Mouse (Mus musculus) kidney, adult 8-10 months (tissue): ENCODE measurements around the gene Tcf20.

Source experiments
- DNase-seq, 2 experiments: peaks; one replicate each; pipeline ENCODE4 v3.0.0; 2022

Tcf20 gene

GRCm38 (mm10) chr15:82956721-82957120 lies 31.0 kb downstream of the Tcf20 start:
- DNase-seq, result no peak

DNA sequence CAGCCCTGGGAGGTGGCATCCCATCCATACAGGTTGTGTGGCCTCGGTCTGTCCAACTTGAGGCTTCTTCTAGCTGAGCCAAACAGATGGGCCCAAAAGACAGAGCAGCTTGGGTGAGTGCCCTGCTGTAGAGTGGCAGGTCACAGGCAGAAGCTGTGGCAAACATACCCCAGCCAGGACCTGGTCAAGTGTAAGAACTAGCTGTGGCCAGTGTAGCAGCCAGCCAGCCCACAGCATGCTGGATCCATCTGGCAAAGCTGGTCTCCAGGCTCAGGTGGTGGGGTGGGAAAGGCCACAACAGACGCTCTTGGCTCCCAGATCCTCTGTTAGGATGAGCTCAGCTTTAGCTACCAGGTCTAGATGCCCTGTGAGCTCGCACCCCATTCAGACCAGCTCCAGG lies 31.4 kb downstream of the Tcf20 start:
- DNase-seq, result no peak

GRCm38 (mm10) chr15:82955286-82955685 lies 32.4 kb downstream of the Tcf20 start:
- no peak for DNase-seq

- DNase-seq, result no peak
Observed at GRCm38 (mm10) chr15:82954034-82954433, 33.6 kb downstream of the Tcf20 start.

GRCm38 (mm10) chr15:82953096-82953495 lies 34.6 kb downstream of the Tcf20 start:
- DNase-seq, result no peak

- DNase-seq, result no peak
Observed at GRCm38 (mm10) chr15:82952292-82952705, 35.4 kb downstream of the Tcf20 start.

DNA sequence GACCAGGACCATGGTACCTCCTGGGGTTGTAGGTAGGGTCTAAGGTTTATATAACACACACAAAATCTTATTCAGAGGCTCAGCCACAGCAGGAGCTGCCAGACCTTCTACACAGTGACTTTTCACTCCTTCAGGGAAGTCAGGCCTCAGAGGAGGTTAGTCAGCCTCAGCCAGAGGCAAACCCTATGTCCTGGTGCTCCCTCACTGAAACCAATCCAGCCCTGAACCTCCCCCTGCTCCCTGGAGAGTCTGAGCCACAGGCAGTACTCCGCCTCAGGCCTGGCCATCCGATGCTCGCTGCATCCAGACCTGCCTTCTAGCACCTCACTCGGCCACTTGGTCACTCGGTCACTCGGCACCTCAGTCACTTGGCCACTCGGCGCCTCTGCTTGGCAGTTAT lies 37.4 kb downstream of the Tcf20 start:
- DNase-seq, result no peak

GRCm38 (mm10) chr15:82947431-82947830 lies 40.2 kb downstream of the Tcf20 start:
- no peak for DNase-seq

GRCm38 (mm10) chr15:82944479-82945195 lies 43.0 kb downstream of the Tcf20 start:
- DNase-seq, result no peak

DNA sequence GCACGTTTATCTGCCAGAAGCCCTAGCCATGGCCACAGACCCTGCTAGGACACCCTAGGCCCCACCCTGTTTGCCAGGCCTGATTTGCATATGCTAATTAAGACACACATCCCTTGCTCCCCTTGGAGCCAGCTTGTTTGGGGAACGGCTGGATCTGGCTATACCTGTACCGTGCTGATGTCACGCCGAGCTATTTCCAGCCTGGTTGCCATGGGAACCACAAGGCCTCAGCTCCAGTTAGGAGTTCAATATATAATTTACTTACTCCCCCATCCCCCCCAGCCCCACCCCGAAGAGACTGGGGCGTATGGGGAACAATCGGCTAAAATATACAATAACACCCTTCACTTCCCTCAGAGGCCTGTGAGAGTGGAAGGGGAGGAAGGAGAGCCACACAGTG lies 45.9 kb downstream of the Tcf20 start:
- DNase-seq, result no peak

DNA sequence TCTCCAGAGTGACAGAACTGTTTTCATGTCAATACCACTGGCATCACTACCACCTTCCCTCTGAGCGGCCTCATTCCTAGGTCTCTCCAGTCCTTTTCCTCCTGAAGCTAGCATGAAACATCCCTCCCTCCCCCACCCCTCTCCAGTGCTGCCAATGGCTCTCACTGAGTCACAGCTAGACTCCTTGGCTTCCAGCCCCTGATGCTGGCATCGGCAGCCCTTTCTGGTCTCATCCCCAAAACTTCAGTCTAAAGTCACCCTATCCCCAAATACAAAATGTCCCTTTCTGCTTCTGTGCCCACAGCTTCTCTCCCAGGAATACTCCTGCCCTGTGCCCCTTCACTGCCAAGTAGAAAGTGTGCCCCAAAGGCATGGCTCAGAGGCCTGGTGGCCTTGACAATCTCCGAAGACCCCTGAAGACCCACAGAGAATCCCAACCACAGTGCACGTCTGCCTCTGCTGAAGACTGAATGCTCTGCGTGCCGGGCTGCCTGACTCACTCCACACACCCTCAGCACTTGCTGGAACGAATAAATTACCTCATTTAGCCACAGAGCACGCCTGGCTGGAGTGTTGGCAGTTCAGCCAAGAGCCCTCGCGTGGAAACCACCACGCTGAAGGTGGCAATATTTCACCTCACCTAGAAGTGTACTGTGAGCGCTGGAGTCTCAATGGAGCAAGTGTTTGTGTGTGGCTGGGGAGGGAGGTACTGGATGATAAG lies 47.0 kb downstream of the Tcf20 start:
- DNase-seq, result no peak

GRCm38 (mm10) chr15:82938155-82938569 lies 49.5 kb downstream of the Tcf20 start:
- DNase-seq, result peak in 1 of 2 experiments; percentile 42

- DNase-seq, result no peak
Observed at GRCm38 (mm10) chr15:82937428-82937992, 50.2 kb downstream of the Tcf20 start.

DNA sequence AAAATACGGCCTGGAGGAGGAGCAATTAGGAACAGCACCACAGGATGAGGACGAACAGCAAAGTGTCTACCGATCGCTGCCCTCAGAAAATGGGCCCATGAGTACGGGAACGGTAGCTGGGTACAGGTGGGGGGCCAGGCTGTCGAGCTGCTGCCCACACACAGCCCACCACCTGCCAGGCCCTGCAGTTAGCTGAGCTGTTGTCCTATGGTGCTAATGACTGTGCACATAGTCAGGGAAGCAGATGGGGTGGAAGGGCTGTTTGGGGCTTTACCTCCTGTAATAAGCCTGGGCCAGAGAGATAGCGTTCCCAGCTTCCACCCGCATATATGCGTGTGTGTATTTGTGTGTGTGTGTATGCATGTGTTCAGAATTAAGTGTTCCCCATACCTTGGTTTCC lies 52.7 kb downstream of the Tcf20 start:
- no peak for DNase-seq

- peak; percentile 11 to 17 for DNase-seq
Observed at GRCm38 (mm10) chr15:82932936-82933650, 54.6 kb downstream of the Tcf20 start.

DNA sequence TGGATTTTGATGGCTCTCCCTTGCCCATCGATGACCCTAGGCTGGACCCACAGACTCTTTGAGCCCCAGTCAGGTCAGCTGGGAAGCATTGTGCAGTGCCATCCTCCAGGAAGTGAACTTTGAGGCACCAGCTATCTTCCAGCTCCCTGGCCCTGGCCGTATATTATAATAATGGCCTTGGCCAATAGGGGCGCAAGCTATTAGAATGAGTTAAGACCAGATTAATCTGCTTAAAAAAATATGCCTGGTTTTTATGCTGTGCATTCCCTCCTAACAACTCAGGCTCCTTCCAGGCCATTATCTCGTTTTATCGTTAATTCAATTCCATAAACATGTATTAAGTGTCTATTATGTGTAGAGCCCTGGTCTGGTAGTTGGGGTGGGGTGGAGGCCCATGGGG lies 56.2 kb downstream of the Tcf20 start:
- no peak for DNase-seq

DNA sequence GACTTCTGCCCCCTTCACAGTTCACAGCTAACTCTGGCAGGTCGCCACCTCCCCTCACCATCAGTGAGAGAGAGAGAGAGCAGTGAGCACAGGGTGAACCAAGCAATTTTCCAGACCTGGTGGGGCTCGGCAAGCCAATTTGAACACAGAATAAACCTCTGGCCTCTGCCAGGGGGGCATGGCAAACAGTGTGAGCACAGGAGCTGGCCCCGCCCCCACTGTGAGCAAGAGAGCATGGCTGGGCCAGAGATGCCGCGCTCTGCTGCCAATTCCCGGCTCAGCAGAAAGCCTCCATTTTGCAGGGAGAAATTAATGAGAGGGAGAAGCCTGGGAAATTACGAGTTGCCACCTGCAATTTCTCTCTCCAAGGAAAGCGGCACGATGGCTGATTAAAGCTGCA lies 58.1 kb downstream of the Tcf20 start:
- no peak for DNase-seq

DNA sequence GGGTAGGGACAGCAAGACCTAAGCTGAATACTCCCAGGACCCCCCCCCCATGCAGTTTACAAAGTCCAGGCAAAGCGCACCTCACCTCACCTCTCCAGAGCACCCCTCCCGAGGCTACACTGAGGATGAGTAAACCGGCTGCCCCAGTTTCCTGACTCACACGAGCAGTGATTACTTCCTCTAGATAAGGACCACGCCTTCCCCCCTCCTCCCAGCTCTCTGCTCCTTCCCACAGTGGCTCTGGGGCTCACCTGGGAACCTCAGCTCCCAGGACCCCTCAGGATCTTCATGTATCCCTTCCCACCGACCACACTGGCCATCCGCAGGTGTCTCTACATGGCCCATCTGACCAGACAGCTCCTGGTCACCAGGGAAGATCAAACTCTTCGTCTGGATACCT lies 58.8 kb downstream of the Tcf20 start:
- DNase-seq, result no peak

DNA sequence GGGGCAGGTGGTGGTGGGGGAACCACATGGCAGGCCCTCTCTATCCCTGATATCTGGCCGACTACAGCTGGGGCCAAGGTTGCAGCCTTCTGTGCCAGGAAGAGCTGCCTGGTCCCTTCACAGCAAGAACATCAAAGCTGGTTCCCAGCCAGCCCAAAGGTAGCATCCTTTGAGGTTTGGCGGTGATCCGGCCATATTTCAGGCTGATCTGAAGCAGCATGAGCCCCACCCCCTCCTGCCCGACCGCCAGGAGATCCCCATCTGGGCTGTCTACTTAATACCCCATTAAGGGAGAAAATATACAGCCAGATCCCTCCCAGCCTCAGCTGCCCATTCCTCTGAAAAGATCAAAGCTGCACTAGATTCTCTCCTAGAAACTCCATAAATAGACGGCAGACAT lies 59.6 kb downstream of the Tcf20 start:
- DNase-seq, result no peak

- DNase-seq, result no peak
Observed at GRCm38 (mm10) chr15:82927057-82927456, 60.6 kb downstream of the Tcf20 start.

GRCm38 (mm10) chr15:82924679-82925425 lies 62.8 kb downstream of the Tcf20 start:
- DNase-seq, result no peak

- DNase-seq, result no peak
Observed at GRCm38 (mm10) chr15:82923531-82923930, 64.1 kb downstream of the Tcf20 start.

- no peak for DNase-seq
Observed at GRCm38 (mm10) chr15:82922755-82923154, 64.9 kb downstream of the Tcf20 start.
